Mouse (Mus musculus) thymus, adult 2 months (tissue): Measurements from ENCODE around the gene Gm5134.

Source experiments
- CTCF ChIP-seq: fragments of 200-500 bp; IDR thresholded peaks from 2 replicates; pipeline ENCODE4 v1.5.1; 2012; ENCODE audit warnings: mild to moderate bottlenecking, control low read depth, low read length, moderate library complexity, borderline replicate concordance; ENCODE audit not compliant: control insufficient read depth, poor library complexity, insufficient read depth; ENCODE audit errors: extremely low read depth
- POLR2A ChIP-seq: fragments of 200-500 bp; IDR thresholded peaks from 2 replicates; pipeline ENCODE4 v1.6.1; 2012; ENCODE audit warnings: mild to moderate bottlenecking, low read length, control low read depth, moderate library complexity; ENCODE audit not compliant: control insufficient read depth, poor library complexity, insufficient read depth; ENCODE audit errors: extremely low read depth

DNA sequence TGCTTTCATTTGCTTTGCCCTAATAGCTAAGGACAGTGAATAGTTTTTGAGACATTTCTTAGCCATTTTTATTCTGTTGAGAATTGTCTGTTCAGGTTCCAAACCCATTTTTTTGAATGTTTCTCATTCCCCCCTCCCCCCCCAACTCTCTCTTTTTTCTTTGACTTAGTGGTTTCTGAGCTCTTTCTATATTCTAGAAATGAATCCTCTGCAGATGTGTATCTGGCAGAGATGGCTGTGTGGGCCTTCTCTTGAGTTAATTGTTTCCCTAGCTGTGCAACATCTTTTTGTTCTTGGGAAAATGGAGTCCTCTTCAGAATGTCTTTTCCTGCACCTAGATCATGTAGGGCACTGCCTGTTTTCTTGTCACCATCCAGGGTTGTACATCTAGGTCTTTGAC is 81.0 kb downstream of the Gm5134 start:
- TF ChIP-seq POLR2A: no peak
- no peak for TF ChIP-seq CTCF
